Mouse (Mus musculus) heart, embryonic 13.5 days (tissue): Measurements from ENCODE around the gene Insc. TPM values are rescaled to one million over a fixed set of nuclear protein-coding genes. Genes with fewer than 3 reads are reported as not detected.

Experiments used
- ATAC-seq: fragments of 200-750 bp; cut with Nextera tagmentation; 2 replicates; pipeline ENCODE4 v1.8.0; 2017; ENCODE audit warnings: moderate TSS enrichment; ENCODE audit not compliant: insufficient number of reproducible peaks, low FRiP score, low TSS enrichment; ENCODE audit errors: extremely low read depth
- H3K27ac ChIP-seq: fragments of 300-500 bp; sonication (generic); replicated peaks from 2 replicates; pipeline ENCODE4 v1.5.1; 2015; ENCODE audit warnings: moderate library complexity, mild to moderate bottlenecking, inconsistent platforms
- H3K27me3 ChIP-seq: fragments of 300-500 bp; sonication (generic); replicated peaks from 2 replicates; pipeline ENCODE4 v1.6.1; 2015; ENCODE audit warnings: mild to moderate bottlenecking, inconsistent platforms
- H3K36me3 ChIP-seq: fragments of 300-500 bp; sonication (generic); 2 replicates; pipeline ENCODE4 v1.6.1; 2015; ENCODE audit warnings: mild to moderate bottlenecking, inconsistent platforms
- H3K4me1 ChIP-seq: fragments of 300-500 bp; sonication (generic); 2 replicates; pipeline ENCODE4 v1.6.1; 2015; ENCODE audit warnings: inconsistent platforms
- H3K4me2 ChIP-seq: fragments of 300-500 bp; sonication (generic); 2 replicates; pipeline ENCODE4 v1.6.1; 2015; ENCODE audit warnings: inconsistent platforms, mild to moderate bottlenecking, moderate library complexity
- H3K4me3 ChIP-seq: fragments of 300-500 bp; sonication (generic); 2 replicates; pipeline ENCODE4 v1.5.1; 2015; ENCODE audit warnings: moderate library complexity, mild to moderate bottlenecking, inconsistent platforms
- H3K9ac ChIP-seq: fragments of 300-500 bp; sonication (generic); 2 replicates; pipeline ENCODE4 v1.6.1; 2015; ENCODE audit warnings: inconsistent platforms, mild to moderate bottlenecking, moderate library complexity
- H3K9me3 ChIP-seq: fragments of 300-500 bp; sonication (generic); 2 replicates; pipeline ENCODE4 v1.6.1; 2016; ENCODE audit warnings: inconsistent platforms
- WGBS: fragments of 180-500 bp; shearing (Covaris S2); methylation state at CpG from one replicate; pipeline ENCODE4 v1.1.7; 2015; ENCODE audit warnings: mixed read lengths; 5-methylcytosine and 5-hydroxymethylcytosine counted together
- polyA plus RNA-seq: library from polyadenylated mRNA; unstranded; fragments of >200 nt; fragmentation: Nextera tagmentation; extraction: Ambion mirVana; gene quantifications from 2 replicates; pipeline ENCODE4 v1.2.1, GENCODE M21; 2015

The Insc gene
- polyA plus RNA-seq, 1 experiment from 2014 or later = 4.3 TPM

DNA sequence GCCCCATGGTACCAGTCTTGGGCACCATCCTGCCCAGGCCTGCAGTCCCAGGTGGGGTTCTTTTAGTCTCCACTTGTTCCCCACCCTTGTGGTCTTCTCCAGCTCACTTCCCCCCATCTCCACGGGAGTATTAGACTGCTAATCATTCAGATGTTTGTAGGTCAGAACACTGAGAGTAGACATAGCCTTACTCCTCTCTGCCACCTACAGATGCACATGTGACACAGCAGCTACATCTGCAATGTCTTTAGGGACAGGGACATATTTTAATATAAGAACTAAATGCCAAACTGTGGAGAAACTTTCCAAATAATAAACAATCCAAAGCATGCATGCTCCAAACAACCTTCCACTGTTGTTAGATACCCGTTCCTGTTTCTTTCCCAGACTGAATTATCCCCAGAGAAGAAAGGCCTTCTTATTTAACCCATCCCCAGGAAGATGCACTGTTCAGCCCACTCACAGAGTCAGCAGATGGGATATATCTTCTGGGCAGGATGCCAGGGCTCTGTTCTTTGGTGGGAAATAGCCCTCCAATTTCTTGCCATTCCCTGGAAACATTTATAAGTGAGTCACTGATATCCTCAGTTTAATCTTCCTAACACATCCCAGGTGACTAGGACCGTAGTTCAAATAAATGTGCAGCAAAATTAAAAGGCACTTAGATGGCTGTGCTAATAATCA lies 88.9 kb downstream of the Insc start:
- Histone ChIP-seq H3K9ac (no peak overlapping the region), H3K36me3 (no peaks in the 10 kb centered on the region), H3K4me1 (peaks cover 20% of the 10 kb centered on the region), H3K27me3 (no peaks in the 10 kb centered on the region), H3K27ac (no peak overlapping the region), H3K4me2 (no peak overlapping the region), H3K9me3 (no peaks in the 10 kb centered on the region), H3K4me3 (no peak overlapping the region)
- 38% methylated on average over 3 of the region's 3 CpGs for WGBS
- no peak for ATAC-seq

DNA sequence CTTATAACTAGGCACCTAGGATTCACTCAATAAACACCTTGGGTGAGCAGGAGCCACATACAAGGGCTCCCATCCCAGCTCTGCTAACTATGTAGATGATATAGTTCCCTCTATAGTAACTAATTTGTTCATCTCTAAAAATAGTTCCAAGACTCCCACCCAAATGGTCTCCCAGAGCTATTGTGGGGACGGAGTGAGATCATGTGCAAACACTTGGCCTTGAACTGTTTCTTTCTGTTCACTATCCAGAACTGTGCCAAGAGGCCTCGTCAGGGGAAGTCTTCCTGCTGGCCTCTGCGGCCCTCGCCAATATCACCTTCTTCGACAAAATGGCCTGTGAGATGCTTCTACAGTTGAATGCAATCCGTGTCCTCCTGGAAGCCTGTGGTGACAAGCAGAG lies 91.0 kb downstream of the Insc start:
- no peaks in the 10 kb centered on the region for H3K27me3 ChIP-seq
- 45% methylated on average over 6 of the region's 6 CpGs for WGBS
- H3K4me2 ChIP-seq = no peak overlapping the region
- no peak overlapping the region for H3K9ac ChIP-seq
- H3K36me3 ChIP-seq = no peaks in the 10 kb centered on the region
- H3K4me1 ChIP-seq = peaks cover 16% of the 10 kb centered on the region
- 0 out of 2 replicates have a peak overlapping the region, but pooled peaks have one; percentile 34 for H3K27ac ChIP-seq
- no peak for ATAC-seq
- no peaks in the 10 kb centered on the region for H3K9me3 ChIP-seq
- no peak overlapping the region for H3K4me3 ChIP-seq

DNA sequence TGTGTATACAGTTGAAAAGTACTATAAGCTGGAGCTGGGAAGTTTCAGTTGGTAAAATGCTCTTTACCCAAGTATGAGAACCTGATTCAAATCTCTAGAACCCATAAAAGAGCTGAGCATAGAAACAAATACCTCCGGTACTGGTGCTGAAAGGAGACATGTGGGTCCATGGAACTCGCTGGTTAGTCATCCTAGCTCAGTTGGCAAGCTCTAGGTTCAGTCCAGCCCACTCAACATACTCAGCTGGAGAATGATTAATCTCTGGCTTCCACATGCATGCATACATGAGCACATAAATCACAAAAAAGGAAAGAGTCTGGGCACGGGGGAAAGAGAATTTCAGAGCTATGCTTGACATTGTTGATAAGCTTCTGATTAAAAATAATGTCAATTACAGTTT lies 93.8 kb downstream of the Insc start:
- Histone ChIP-seq H3K4me1 (peaks cover 29% of the 10 kb centered on the region), H3K4me3 (no peak overlapping the region), H3K9me3 (no peaks in the 10 kb centered on the region), H3K4me2 (no peak overlapping the region), H3K27me3 (no peaks in the 10 kb centered on the region), H3K27ac (no peak overlapping the region), H3K36me3 (no peaks in the 10 kb centered on the region), H3K9ac (no peak overlapping the region)
- WGBS = 69% methylated on average over 3 of the region's 3 CpGs
- no peak for ATAC-seq

DNA sequence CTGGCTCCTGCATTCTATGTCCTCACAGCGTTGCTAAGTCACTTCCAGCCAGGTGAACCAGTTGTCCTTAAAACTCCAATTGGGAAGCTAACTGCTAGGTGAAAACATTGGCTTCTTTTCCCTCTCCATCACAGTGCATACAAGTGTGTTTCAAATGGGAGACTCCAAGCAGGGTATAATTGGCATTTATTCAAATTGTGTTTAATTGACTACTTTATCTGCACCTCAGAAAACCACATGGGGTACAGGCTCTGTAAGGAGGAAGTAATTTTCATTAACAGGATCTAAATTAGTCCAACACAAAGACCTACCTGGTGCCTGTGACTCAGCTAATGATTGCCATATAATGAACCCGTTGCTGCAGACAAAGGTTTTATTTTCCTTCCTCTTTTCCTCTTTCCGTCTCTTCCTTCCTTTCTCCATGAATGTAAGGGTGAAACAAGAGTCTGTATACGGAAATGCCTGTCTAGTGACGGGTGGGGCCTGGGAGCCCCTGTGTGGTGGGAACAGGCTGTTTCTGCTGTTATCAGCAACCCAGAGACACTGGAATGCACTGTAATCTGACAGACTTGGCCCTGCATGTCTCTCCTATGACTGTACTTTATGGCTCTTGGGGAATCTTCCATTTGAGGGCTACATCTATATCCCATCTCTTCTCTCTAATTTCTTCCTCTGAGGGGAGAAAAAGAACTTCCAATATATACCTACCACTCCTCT lies 96.7 kb downstream of the Insc start:
- H3K9me3 ChIP-seq = no peaks in the 10 kb centered on the region
- peaks cover 19% of the 10 kb centered on the region for H3K4me1 ChIP-seq
- peak overlapping the region; percentile 21 for H3K4me2 ChIP-seq
- H3K36me3 ChIP-seq = no peaks in the 10 kb centered on the region
- no peaks in the 10 kb centered on the region for H3K27me3 ChIP-seq
- 0 out of 2 replicates have a peak overlapping the region, but pooled peaks have one; percentile 42 for H3K9ac ChIP-seq
- no peak for ATAC-seq
- H3K4me3 ChIP-seq = no peak overlapping the region
- peak overlapping the region; percentile 30; the same call in 1 of the 2 replicates for H3K27ac ChIP-seq
- 24% methylated on average over 5 of the region's 5 CpGs for WGBS

DNA sequence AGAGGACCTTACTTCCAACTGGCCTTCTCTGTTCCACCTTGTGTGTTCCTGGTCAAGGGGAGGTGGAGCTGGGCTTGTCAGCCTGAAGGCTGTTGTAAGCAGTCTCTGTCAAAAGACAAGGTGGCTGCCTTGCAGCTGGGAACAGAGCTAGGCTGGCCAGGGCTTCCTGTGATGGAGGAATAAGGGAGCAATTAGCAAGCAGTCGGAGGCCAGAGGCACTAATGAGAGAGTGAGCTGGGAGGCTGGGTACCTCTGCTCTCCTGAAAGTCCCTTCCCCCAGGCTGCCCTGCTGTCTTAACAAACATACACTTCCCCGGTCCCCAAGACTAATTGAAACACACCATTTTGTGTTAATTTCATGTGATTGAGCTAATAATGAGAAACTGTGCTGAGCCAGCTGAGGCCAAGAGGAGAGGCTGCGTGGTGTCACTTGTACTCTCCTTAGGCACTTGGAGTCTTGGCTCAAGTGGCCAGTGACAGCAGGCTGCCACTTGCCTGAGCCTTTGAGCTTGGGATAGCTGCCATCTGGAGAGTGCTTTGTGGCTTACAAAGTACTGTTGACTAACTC lies 99.2 kb downstream of the Insc start:
- ATAC-seq = no peak
- Histone ChIP-seq H3K4me2 (no peak overlapping the region), H3K27me3 (no peaks in the 10 kb centered on the region), H3K36me3 (no peaks in the 10 kb centered on the region), H3K9me3 (no peaks in the 10 kb centered on the region), H3K4me3 (no peak overlapping the region), H3K9ac (no peak overlapping the region), H3K4me1 (peaks cover 29% of the 10 kb centered on the region), H3K27ac (no peak overlapping the region)
- WGBS = 36% methylated on average over 3 of the region's 3 CpGs

DNA sequence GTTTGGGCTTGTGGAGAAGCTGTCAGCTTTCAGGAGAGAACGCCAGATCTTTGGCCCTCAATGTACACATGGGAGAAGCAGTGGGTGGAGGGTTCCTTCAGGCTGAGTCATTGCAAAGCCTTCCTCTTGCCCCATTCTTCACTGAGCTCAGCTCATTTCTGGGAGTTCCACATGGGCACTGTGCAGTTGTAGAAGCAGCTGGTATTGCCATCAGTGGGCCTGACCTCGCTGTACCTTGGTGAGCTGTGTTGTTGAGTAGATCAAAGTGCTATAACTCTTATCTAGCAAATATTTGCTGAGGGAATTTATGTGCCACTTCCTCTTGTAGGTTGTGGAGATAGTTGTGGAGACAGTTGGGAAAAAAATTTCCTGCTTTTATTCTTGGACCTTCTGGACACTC lies 103.7 kb downstream of the Insc start:
- 45% methylated on average over 2 of the region's 2 CpGs for WGBS
- H3K4me2 ChIP-seq = no peak overlapping the region
- H3K4me3 ChIP-seq = no peak overlapping the region
- H3K27ac ChIP-seq = no peak overlapping the region
- H3K9me3 ChIP-seq = no peaks in the 10 kb centered on the region
- no peaks in the 10 kb centered on the region for H3K27me3 ChIP-seq
- no peak overlapping the region for H3K9ac ChIP-seq
- H3K4me1 ChIP-seq = peaks cover 16% of the 10 kb centered on the region
- ATAC-seq = no peak
- H3K36me3 ChIP-seq = no peaks in the 10 kb centered on the region

DNA sequence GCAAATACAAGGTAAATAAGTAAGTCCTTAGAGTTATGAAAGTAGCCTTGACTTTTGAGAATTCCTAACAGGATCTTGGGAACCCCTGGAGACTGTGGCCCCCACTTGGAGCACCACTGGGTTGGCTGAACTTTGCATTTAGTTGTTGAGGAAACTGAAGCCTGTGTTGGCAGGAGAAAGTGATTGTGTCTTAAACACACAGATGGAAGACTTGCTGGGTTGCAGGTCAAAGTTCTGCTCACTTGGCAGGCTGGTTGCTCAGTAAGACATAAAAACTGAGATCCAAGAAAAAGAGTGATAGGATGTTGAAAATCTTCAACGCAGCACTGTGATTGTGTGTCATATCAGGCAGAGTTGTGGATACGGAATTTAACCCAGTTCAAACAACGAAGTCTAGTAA lies 108.9 kb downstream of the Insc start:
- 67% methylated on average over 3 of the region's 3 CpGs for WGBS
- H3K27ac ChIP-seq = no peak overlapping the region
- H3K4me2 ChIP-seq = no peak overlapping the region
- no peaks in the 10 kb centered on the region for H3K27me3 ChIP-seq
- no peak for ATAC-seq
- H3K9me3 ChIP-seq = no peaks in the 10 kb centered on the region
- no peak overlapping the region for H3K4me3 ChIP-seq
- peaks cover 15% of the 10 kb centered on the region for H3K4me1 ChIP-seq
- H3K9ac ChIP-seq = no peak overlapping the region
- H3K36me3 ChIP-seq = no peaks in the 10 kb centered on the region

DNA sequence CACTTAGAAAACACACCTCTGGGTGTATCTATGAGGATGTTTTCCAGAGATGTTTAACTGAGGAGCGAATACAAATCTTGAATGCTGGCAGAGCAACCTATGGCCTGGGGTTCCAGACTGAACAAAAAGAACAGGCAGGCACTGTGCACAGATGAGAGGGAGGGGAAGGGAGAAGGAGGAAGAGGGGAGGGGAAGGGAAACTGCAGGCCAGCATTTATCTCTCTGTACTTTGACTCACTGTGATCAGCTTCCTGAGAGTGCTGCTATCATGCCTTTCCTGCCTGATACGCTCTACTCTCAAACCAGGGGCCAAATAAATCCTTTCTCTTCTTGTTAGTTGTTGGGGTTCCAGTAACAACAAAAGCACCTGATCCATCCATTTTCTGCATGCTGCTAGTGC lies 110.7 kb downstream of the Insc start:
- WGBS = 35% methylated on average over 2 of the region's 2 CpGs
- ATAC-seq = no peak
- Histone ChIP-seq H3K4me2 (no peak overlapping the region), H3K4me1 (peaks cover 10% of the 10 kb centered on the region), H3K27me3 (no peaks in the 10 kb centered on the region), H3K9ac (no peak overlapping the region), H3K27ac (no peak overlapping the region), H3K4me3 (no peak overlapping the region), H3K36me3 (no peaks in the 10 kb centered on the region), H3K9me3 (no peaks in the 10 kb centered on the region)

DNA sequence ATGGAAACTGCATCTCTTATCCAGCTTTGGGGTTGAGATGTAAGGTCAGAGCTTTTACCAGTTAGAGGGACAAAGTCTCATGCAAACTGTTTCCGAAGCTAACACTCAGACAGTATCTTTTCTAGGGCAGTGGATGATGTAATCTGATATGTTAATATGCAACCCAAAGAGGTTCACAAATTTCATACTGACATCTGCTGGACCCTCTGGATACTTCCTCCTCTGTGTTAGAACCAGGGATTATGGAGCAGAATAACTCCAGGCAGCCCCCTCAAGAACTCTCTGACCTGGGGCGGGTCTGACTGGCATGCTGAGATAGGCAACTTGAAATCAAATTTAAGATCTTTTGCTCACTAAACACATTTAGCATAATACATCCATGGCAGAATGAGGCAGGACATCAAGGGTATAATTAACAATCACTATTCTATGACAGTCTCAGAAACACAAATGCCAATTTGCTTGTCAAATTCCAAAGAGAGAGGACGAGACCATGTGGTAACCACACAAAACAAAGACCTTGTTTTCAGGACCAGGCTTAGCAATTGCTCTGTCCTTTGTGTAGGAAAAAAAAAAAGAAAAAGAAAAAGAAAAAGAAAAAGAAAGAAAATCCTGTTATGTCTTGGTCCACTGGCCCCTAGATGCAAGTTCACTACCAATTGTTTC lies 117.5 kb downstream of the Insc start:
- no peak overlapping the region for H3K4me3 ChIP-seq
- H3K9me3 ChIP-seq = no peaks in the 10 kb centered on the region
- ATAC-seq = no peak
- H3K36me3 ChIP-seq = no peaks in the 10 kb centered on the region
- H3K27ac ChIP-seq = no peak overlapping the region
- WGBS = 58% methylated on average over 3 of the region's 3 CpGs
- H3K9ac ChIP-seq = no peak overlapping the region
- H3K4me1 ChIP-seq = no peaks in the 10 kb centered on the region
- H3K27me3 ChIP-seq = no peaks in the 10 kb centered on the region
- no peak overlapping the region for H3K4me2 ChIP-seq

DNA sequence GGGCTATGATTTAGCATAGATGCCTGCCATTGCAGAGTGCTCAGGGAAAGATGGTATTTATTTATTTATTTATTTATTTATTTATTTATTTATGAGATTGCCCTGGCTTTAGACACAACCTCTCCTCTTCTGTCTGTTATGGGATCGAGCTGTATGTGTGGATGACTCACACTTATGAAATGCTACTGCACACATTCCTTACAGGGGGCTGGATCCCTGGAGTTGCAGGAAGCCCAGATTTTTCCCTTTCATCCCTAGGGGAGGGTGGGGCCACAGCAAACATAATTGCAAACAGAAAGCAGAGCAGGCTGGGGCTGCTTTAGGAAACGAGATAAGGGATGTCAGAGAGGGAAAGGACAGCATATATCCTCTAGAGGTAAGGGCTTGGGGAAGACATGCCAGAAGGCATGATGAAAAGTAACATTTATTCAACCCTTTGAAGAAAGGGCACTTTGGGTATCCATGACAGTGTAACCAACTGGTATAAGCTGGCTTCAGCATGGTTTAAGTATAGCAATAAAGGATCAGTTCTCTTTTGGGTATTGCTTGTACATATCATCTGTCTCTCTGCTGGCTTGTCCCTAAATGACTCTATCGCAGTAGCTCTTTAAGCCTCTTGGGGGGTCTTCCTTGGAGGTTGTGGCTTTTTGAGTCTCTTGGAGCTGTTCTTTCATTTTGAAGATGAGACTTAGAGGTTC lies 130.0 kb downstream of the Insc start:
- H3K4me2 ChIP-seq = peak overlapping the region; percentile 51
- ATAC-seq = no peak
- 26% methylated on average over 3 of the region's 3 CpGs for WGBS

DNA sequence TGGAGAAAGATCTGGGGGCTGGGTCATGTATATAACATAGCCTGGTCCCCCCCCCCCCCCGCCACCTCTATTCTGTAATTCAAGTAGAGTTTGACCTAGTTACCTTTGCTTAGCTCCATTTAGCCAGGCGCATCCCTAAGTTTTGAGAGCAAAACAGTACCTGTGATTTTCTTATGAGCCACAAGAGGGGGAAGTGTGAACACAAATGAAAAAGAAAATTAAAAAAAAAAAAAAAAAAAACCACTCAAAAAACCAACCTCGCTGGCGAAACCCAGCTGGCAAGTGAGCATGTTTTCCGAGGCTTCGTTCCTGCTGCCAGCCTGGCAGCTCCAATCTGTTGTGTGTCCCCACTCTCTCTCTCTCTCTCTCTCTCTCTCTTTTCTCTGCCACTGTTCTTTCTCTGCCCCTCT lies 130.5 kb downstream of the Insc start:
- Histone ChIP-seq H3K4me3 (no peak overlapping the region), H3K27ac (no peak overlapping the region), H3K4me2 (peak overlapping the region; percentile 51), H3K4me1 (peaks cover 21% of the 10 kb centered on the region), H3K27me3 (no peaks in the 10 kb centered on the region), H3K9ac (no peak overlapping the region), H3K36me3 (no peaks in the 10 kb centered on the region), H3K9me3 (no peaks in the 10 kb centered on the region)
- no peak for ATAC-seq
- 22% methylated on average over 6 of the region's 6 CpGs for WGBS

More for the DNA sequence above, 130.0 kb downstream of the Insc start:
- H3K9ac ChIP-seq = no peak overlapping the region
- H3K4me1 ChIP-seq = peaks cover 21% of the 10 kb centered on the region
- no peak overlapping the region for H3K27ac ChIP-seq
- no peak overlapping the region for H3K4me3 ChIP-seq
- no peaks in the 10 kb centered on the region for H3K36me3 ChIP-seq
- no peaks in the 10 kb centered on the region for H3K9me3 ChIP-seq
- H3K27me3 ChIP-seq = no peaks in the 10 kb centered on the region
